Mouse (Mus musculus) kidney, postnatal 0 days (tissue): ENCODE measurements at regions not wholly inside any gene's neighbourhood (a gene's known extent, or its start where the extent isn't known, plus 50 kb on each side); places are given as distances from the start of the nearest gene placed in this dataset.

Experiments used
- ATAC-seq: fragments of 200-750 bp; cut with Nextera tagmentation; replicated peaks from 2 replicates; pipeline ENCODE4 v1.8.0; 2017; ENCODE audit warnings: low read depth, moderate number of reproducible peaks, moderate TSS enrichment, moderate library complexity; ENCODE audit not compliant: low FRiP score
- DNase-seq: peaks from one replicate; pipeline ENCODE4 v3.0.0-alpha.2; 2016; ENCODE audit warnings: low spot score
- H3K27ac ChIP-seq: fragments of 300-500 bp; sonication (generic); 2 replicates; pipeline ENCODE4 v1.5.1; 2014; ENCODE audit warnings: mild to moderate bottlenecking
- H3K27me3 ChIP-seq: fragments of 300-500 bp; sonication (generic); 2 replicates; pipeline ENCODE4 v1.6.1; 2014; ENCODE audit warnings: low read length, mixed read lengths; ENCODE audit not compliant: insufficient read depth
- H3K36me3 ChIP-seq: fragments of 300-500 bp; sonication (generic); 2 replicates; pipeline ENCODE4 v1.6.1; 2014; ENCODE audit warnings: low read length, mixed read lengths; ENCODE audit not compliant: insufficient read depth
- H3K4me1 ChIP-seq: fragments of 300-500 bp; sonication (generic); replicated peaks from 2 replicates; pipeline ENCODE4 v1.6.1; 2014; ENCODE audit warnings: antibody characterized with exemption, low read length, mixed read lengths; ENCODE audit not compliant: insufficient read depth
- H3K4me2 ChIP-seq: fragments of 300-500 bp; sonication (generic); 2 replicates; pipeline ENCODE4 v1.6.1; 2014; ENCODE audit warnings: mild to moderate bottlenecking, low read length, moderate library complexity, mixed read lengths
- H3K4me3 ChIP-seq: fragments of 300-500 bp; sonication (generic); replicated peaks from 2 replicates; pipeline ENCODE4 v1.5.1; 2014; ENCODE audit warnings: low read depth, low read length
- H3K9ac ChIP-seq: fragments of 300-500 bp; sonication (generic); 2 replicates; pipeline ENCODE4 v1.6.1; 2014; ENCODE audit warnings: low read depth, low read length
- H3K9me3 ChIP-seq: fragments of 300-500 bp; sonication (generic); replicated peaks from 2 replicates; pipeline ENCODE4 v1.6.1; 2016; ENCODE audit warnings: low read length, inconsistent platforms, mixed read lengths
- CTCF ChIP-seq: IDR thresholded peaks from 2 replicates; pipeline ENCODE4 v1.5.1; 2016; ENCODE audit warnings: antibody characterized with exemption, low read depth, mild to moderate bottlenecking, moderate library complexity
- WGBS: fragments of 180-500 bp; shearing (Covaris S2); extraction: QIAGEN DNeasy Blood & Tissue Kit; methylation state at CpG from one replicate; pipeline ENCODE4 v1.1.7; 2014; 5-methylcytosine and 5-hydroxymethylcytosine counted together

DNA sequence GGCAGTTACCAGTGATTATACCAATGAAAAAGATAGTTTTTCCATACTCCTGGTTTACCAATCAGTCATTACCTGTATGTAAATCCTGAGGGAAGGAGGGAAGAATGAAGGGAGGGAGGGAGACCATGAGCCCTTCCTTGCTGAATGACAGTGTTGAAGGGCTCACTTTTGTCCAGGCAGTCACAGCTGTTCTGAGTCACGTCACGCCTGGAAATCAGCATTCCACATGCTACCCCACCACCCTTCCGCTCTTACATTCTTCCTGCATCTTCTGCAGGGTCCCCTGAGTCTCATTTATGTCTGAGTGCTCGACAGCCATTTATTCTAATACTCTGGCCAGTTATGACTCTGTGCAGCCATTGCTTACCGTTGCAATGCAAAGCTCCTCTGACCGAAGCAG is 101.9 kb upstream of the Tsc22d2 start:
- Histone ChIP-seq H3K4me1 (no peaks in the 10 kb centered on the region; the same call in 1 of the 2 replicates), H3K27ac (no peak overlapping the region), H3K9me3 (no peaks in the 10 kb centered on the region), H3K4me3 (no peak overlapping the region), H3K27me3 (no peaks in the 10 kb centered on the region), H3K36me3 (no peaks in the 10 kb centered on the region), H3K4me2 (no peak overlapping the region), H3K9ac (no peak overlapping the region)
- DNase-seq (no peak), ATAC-seq (no peak)
- 60% methylated on average over 6 of the region's 6 CpGs for WGBS
- TF ChIP-seq CTCF, result no peak

DNA sequence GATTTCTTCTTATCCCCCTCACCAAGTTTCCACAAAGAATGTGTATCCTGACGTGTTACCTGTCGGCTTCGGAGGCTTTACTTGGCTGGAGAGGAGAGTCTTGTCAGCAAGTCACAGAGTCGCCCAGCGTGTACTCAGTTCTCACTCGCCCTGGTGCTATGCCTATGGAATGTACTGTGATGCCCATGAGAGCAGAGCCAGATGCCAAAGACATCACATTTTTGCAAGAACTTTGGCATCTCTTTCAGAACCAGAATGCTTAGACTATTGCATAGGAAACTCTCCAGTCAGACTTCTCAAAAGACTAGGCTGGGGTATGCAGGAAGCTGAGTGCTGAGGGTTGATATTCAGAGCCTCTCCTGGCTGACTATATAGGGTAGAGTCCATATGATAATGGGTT is 99.3 kb upstream of the Tsc22d2 start:
- no peaks in the 10 kb centered on the region for H3K4me1 ChIP-seq
- no peaks in the 10 kb centered on the region for H3K36me3 ChIP-seq
- H3K27ac ChIP-seq, result no peak overlapping the region
- no peaks in the 10 kb centered on the region for H3K9me3 ChIP-seq
- TF ChIP-seq CTCF, result no peak
- no peak overlapping the region for H3K9ac ChIP-seq
- DNase-seq (no peak), ATAC-seq (no peak)
- no peak overlapping the region for H3K4me3 ChIP-seq
- WGBS, result 84% methylated on average over 6 of the region's 6 CpGs
- no peaks in the 10 kb centered on the region for H3K27me3 ChIP-seq
- H3K4me2 ChIP-seq, result no peak overlapping the region

DNA sequence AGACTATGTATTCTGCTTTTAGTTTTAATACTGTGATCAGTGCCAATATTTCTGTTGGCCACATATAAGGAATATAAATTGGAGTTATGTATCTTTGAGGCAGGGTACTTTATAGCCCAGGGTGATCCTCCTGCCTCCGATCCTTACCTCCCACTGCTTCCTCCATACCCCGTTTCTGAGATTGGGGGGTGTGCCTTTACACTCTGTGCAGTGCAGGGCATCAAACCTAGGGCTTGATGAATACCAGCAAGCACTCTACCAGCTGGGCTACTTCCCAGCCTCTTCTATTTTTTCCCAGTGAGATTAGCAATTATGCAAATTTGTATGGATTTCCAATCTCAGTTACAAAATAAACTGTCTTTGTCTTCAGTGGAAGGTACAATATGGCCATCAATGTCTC is 97.3 kb upstream of the Tsc22d2 start:
- no peak for DNase-seq
- no peak for TF ChIP-seq CTCF
- whole genome bisulfite sequencing, result 67% methylated on average over 2 of the region's 2 CpGs
- ATAC-seq, result no peak
- Histone ChIP-seq H3K4me3 (no peak overlapping the region), H3K4me2 (no peak overlapping the region), H3K27ac (no peak overlapping the region), H3K27me3 (no peaks in the 10 kb centered on the region), H3K36me3 (no peaks in the 10 kb centered on the region), H3K9me3 (no peaks in the 10 kb centered on the region), H3K4me1 (no peaks in the 10 kb centered on the region), H3K9ac (no peak overlapping the region)

DNA sequence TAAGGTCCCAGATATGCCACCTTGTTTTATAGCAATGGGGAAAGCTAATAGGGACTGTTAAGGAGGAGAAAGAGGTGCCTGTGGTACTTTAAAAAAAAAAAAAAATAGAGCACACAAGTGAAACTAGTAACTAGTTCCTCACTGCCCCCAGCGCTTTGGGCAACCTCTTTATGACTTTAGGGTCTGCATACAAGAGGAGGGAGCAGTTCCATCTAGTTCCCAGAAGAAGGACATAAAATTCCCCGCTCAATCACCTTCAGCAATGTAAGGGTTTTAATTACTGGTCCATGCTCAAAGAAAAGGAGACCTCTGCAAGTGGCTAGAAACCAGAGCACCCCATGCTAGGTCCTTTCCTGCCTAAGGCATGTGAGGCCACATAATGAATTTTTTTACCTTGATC is 95.8 kb upstream of the Tsc22d2 start:
- Histone ChIP-seq H3K4me1 (no peaks in the 10 kb centered on the region), H3K36me3 (no peaks in the 10 kb centered on the region), H3K27me3 (no peaks in the 10 kb centered on the region), H3K9me3 (no peaks in the 10 kb centered on the region), H3K9ac (no peak overlapping the region), H3K4me3 (no peak overlapping the region), H3K27ac (no peak overlapping the region), H3K4me2 (no peak overlapping the region)
- DNase-seq, result no peak
- 40% methylated on average over 2 of the region's 2 CpGs for WGBS
- ATAC-seq, result no peak
- no peak for TF ChIP-seq CTCF

DNA sequence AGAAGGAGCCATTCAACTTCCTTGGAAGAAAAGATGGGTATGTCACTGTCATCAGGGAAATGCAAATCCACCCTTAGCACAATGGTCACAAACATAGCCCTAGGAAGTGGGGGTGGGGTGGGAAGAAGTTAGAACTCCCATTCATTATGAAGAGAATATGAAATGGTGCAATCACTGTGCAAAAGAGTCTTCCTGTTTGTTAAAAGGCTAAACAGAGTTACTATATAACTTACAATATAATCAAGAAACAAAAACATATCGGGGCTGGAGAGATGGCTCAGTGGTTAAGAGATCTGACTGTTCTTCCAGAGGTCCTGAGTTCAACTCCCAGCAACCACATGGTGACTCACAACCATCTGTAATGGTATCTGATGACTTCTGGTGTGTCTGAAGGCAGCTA is 95.1 kb upstream of the Tsc22d2 start:
- Histone ChIP-seq H3K4me3 (no peak overlapping the region), H3K4me1 (no peaks in the 10 kb centered on the region), H3K9ac (no peak overlapping the region), H3K4me2 (no peak overlapping the region), H3K27ac (no peak overlapping the region), H3K27me3 (no peaks in the 10 kb centered on the region), H3K9me3 (no peaks in the 10 kb centered on the region), H3K36me3 (no peaks in the 10 kb centered on the region)
- DNase-seq (no peak), ATAC-seq (no peak)
- no peak for TF ChIP-seq CTCF
- WGBS, result 64% methylated on average over 1 of the region's 1 CpGs

DNA sequence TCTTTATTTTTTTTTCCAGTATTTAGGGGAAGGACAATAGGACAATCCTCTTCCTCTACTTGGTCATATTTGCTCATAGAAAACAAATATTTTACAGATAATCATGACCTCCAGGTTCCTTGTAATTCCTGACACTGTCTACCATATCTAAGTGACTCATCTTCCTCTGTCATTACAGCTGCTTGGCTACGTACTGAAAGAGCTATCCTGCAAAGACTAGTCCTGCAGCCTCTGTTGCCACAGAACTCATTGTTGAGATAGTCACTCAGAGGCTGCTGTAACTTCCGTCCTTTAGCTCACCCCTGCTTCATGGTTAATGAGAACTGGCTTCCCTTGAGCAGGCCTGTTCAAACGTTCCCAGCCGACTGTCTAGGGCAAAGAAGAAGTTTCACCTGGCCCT is 93.7 kb upstream of the Tsc22d2 start:
- WGBS, result 61% methylated on average over 4 of the region's 4 CpGs
- Histone ChIP-seq H3K36me3 (no peaks in the 10 kb centered on the region), H3K27ac (no peak overlapping the region), H3K27me3 (no peaks in the 10 kb centered on the region), H3K9ac (no peak overlapping the region), H3K9me3 (no peaks in the 10 kb centered on the region), H3K4me2 (no peak overlapping the region), H3K4me3 (no peak overlapping the region), H3K4me1 (no peaks in the 10 kb centered on the region)
- ATAC-seq (no peak), DNase-seq (no peak)
- TF ChIP-seq CTCF, result no peak

DNA sequence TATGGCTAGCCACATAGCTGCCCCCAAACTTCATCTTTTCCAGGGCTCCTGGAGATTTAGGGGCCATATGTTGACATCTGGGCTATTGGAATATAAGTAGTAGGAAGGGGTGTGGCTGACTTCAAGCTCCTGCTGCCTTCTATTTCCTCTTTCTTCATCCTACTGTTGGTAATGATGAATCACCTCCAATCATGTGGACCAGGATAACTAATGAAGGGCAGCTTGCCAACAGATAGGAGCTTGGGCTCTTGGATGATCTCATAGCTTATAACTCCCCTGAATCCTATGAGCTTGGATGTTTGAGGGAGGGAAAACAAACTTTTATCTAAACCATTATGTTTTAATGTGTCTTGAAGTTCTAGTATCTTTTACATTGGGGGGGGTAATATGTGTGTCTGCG is 92.2 kb upstream of the Tsc22d2 start:
- DNase-seq (no peak), ATAC-seq (no peak)
- WGBS, result 90% methylated on average over 1 of the region's 1 CpGs

More for the DNA sequence above, 92.2 kb upstream of the Tsc22d2 start:
- Histone ChIP-seq H3K27me3 (no peaks in the 10 kb centered on the region), H3K4me3 (no peak overlapping the region), H3K9me3 (no peaks in the 10 kb centered on the region), H3K36me3 (no peaks in the 10 kb centered on the region), H3K9ac (no peak overlapping the region), H3K4me2 (no peak overlapping the region), H3K27ac (no peak overlapping the region), H3K4me1 (no peaks in the 10 kb centered on the region)
- no peak for TF ChIP-seq CTCF
